Mouse (Mus musculus) MEL (cell line): Measurements from ENCODE around the gene Cnksr1. TPM values are rescaled to one million over a fixed set of nuclear protein-coding genes. Genes with fewer than 3 reads are reported as not detected.

ENCODE experiments used
- DNase-seq: peaks from one replicate; pipeline ENCODE4 v3.0.0; 2011; ENCODE audit warnings: low read depth, low spot score
- H3K27ac ChIP-seq: 2 replicates; pipeline ENCODE4 v1.5.1; 2012; ENCODE audit warnings: low read depth, mild to moderate bottlenecking, control low read depth, low read length, moderate library complexity; ENCODE audit not compliant: control insufficient read depth
- H3K27me3 ChIP-seq, 2 experiments: fragments of 150-350 bp in 1 of 2; sonication (generic) in 1 of 2; 2 replicates each; pipeline ENCODE4 v1.6.1; 2012; ENCODE audit warnings: low read length in 2 of 2, mild to moderate bottlenecking in 2 of 2, improper control_type of control experiment in 1 of 2, moderate library complexity in 1 of 2; ENCODE audit not compliant: insufficient read depth in 2 of 2, control insufficient read depth in 1 of 2
- H3K36me3 ChIP-seq, 2 experiments: 2 replicates each; pipeline ENCODE4 v1.6.1; 2012 to 2014; ENCODE audit warnings: low read length in 2 of 2, improper control_type of control experiment in 1 of 2, inconsistent platforms in 1 of 2, mild to moderate bottlenecking in 1 of 2; ENCODE audit not compliant: insufficient read depth in 2 of 2, control insufficient read depth in 1 of 2
- H3K4me1 ChIP-seq, 2 experiments: fragments of 150-350 bp in 1 of 2; sonication (generic) in 1 of 2; 2 replicates each; pipeline ENCODE4 v1.6.1; 2012; ENCODE audit warnings: low read length in 2 of 2, improper control_type of control experiment in 1 of 2, mild to moderate bottlenecking in 1 of 2; ENCODE audit not compliant: insufficient read depth in 2 of 2, control insufficient read depth in 1 of 2
- H3K4me3 ChIP-seq, 2 experiments: fragments of 150-350 bp in 1 of 2; sonication (generic) in 1 of 2; 2 replicates each; pipeline ENCODE4 v1.5.1; 2012; ENCODE audit warnings: low read depth in 2 of 2, low read length in 2 of 2, mild to moderate bottlenecking in 2 of 2, moderate library complexity in 2 of 2, control low read depth in 1 of 2, improper control_type of control experiment in 1 of 2; ENCODE audit not compliant: control insufficient read depth in 1 of 2, insufficient read depth in 1 of 2
- H3K79me2 ChIP-seq: 2 replicates; pipeline ENCODE4 v1.6.1; 2012; ENCODE audit warnings: mild to moderate bottlenecking, low read length, moderate library complexity; ENCODE audit not compliant: control insufficient read depth, poor library complexity, insufficient read depth
- H3K9ac ChIP-seq: 2 replicates; pipeline ENCODE4 v1.6.1; 2012; ENCODE audit warnings: low read depth, mild to moderate bottlenecking, control low read depth, low read length, moderate library complexity; ENCODE audit not compliant: control insufficient read depth, poor library complexity, severe bottlenecking
- H3K9me3 ChIP-seq: fragments of 150-350 bp; sonication (generic); replicated peaks from 2 replicates; pipeline ENCODE4 v1.6.1; 2012; ENCODE audit warnings: mild to moderate bottlenecking, low read length, improper control_type of control experiment, moderate library complexity; ENCODE audit not compliant: insufficient read depth
- CHD1 ChIP-seq: IDR thresholded peaks from 2 replicates; pipeline ENCODE4 v1.6.1; 2012; ENCODE audit warnings: low read depth, mild to moderate bottlenecking, inconsistent platforms, low read length, improper control_type of control experiment
- CHD2 ChIP-seq: IDR thresholded peaks from 2 replicates; pipeline ENCODE4 v1.6.1; 2011; ENCODE audit warnings: low read length, improper control_type of control experiment
- CTCF ChIP-seq, 3 experiments: IDR thresholded peaks in 2 of 3; conservative IDR thresholded peaks in 1 of 3; 2 replicates each; pipeline ENCODE4 v1.5.1; 2011 to 2012; ENCODE audit warnings: low read length in 3 of 3, low read depth in 2 of 3, mild to moderate bottlenecking in 2 of 3, improper control_type of control experiment in 1 of 3, inconsistent platforms in 1 of 3, mixed read lengths in 1 of 3, moderate library complexity in 1 of 3; ENCODE audit not compliant: control insufficient read depth in 1 of 3, insufficient read depth in 1 of 3, poor library complexity in 1 of 3, severe bottlenecking in 1 of 3
- EP300 ChIP-seq, 2 experiments: IDR thresholded peaks; 2 replicates each; pipeline ENCODE4 v1.6.1; 2011; ENCODE audit warnings: improper control_type of control experiment in 2 of 2, low read length in 2 of 2, low read depth in 1 of 2, mild to moderate bottlenecking in 1 of 2
- GATA1 ChIP-seq: IDR thresholded peaks from 2 replicates; pipeline ENCODE4 v1.6.1; 2011; ENCODE audit warnings: low read depth, low read length, improper control_type of control experiment
- HCFC1 ChIP-seq: IDR thresholded peaks from 2 replicates; pipeline ENCODE4 v1.6.1; 2012; ENCODE audit warnings: low read depth, mild to moderate bottlenecking, inconsistent platforms, low read length, improper control_type of control experiment, moderate library complexity
- JUND ChIP-seq: IDR thresholded peaks from 2 replicates; pipeline ENCODE4 v1.6.1; 2011; ENCODE audit warnings: low read depth, mild to moderate bottlenecking, improper control_type of control experiment, low read length
- KAT2A ChIP-seq: conservative IDR thresholded peaks from 2 replicates; pipeline ENCODE4 v1.6.1; 2012; ENCODE audit warnings: low read depth, low read length, improper control_type of control experiment, inconsistent platforms
- MAFK ChIP-seq: IDR thresholded peaks from 2 replicates; pipeline ENCODE4 v1.6.1; 2011; ENCODE audit warnings: low read depth, mild to moderate bottlenecking, low read length, improper control_type of control experiment, borderline replicate concordance
- MAX ChIP-seq: IDR thresholded peaks from 2 replicates; pipeline ENCODE4 v1.6.1; 2011; ENCODE audit warnings: low read length, improper control_type of control experiment
- MEF2A ChIP-seq: IDR thresholded peaks from 2 replicates; pipeline ENCODE4 v1.6.1; 2014; ENCODE audit warnings: low read depth, mild to moderate bottlenecking, inconsistent platforms, low read length, improper control_type of control experiment; ENCODE audit not compliant: poor library complexity, insufficient replicate concordance, severe bottlenecking; ENCODE audit errors: extremely low read depth
- MYB ChIP-seq: IDR thresholded peaks from 2 replicates; pipeline ENCODE4 v1.6.1; 2011; ENCODE audit warnings: mild to moderate bottlenecking, low read depth, low read length, improper control_type of control experiment
- MYC ChIP-seq: IDR thresholded peaks from 2 replicates; pipeline ENCODE4 v1.6.1; 2011; ENCODE audit warnings: low read depth, mild to moderate bottlenecking, low read length, improper control_type of control experiment, moderate library complexity
- NELFE ChIP-seq: IDR thresholded peaks from 2 replicates; pipeline ENCODE4 v1.6.1; 2011; ENCODE audit warnings: low read depth, low read length, improper control_type of control experiment
- NRF1 ChIP-seq: IDR thresholded peaks from 2 replicates; pipeline ENCODE4 v1.6.1; 2014; ENCODE audit warnings: low read depth, mild to moderate bottlenecking, inconsistent platforms, low read length, improper control_type of control experiment, moderate library complexity; ENCODE audit not compliant: poor library complexity, insufficient read depth, severe bottlenecking
- POLR2A ChIP-seq, 2 experiments: IDR thresholded peaks; 2 replicates each; pipeline ENCODE4 v1.6.1; 2011 to 2012; ENCODE audit warnings: low read length in 2 of 2, mild to moderate bottlenecking in 2 of 2, control low read depth in 1 of 2, improper control_type of control experiment in 1 of 2, low read depth in 1 of 2, moderate library complexity in 1 of 2; ENCODE audit not compliant: control insufficient read depth in 1 of 2, insufficient read depth in 1 of 2, poor library complexity in 1 of 2
- POLR2AphosphoS2 ChIP-seq: IDR thresholded peaks from 2 replicates; pipeline ENCODE4 v1.6.1; 2011; ENCODE audit warnings: low read length, improper control_type of control experiment
- SMC3 ChIP-seq: IDR thresholded peaks from 2 replicates; pipeline ENCODE4 v1.6.1; 2011; ENCODE audit warnings: low read depth, low read length, improper control_type of control experiment
- USF1 ChIP-seq: IDR thresholded peaks from 2 replicates; pipeline ENCODE4 v1.6.1; 2014; ENCODE audit warnings: low read depth, mild to moderate bottlenecking, inconsistent platforms, low read length, improper control_type of control experiment, moderate library complexity
- USF2 ChIP-seq, 2 experiments: IDR thresholded peaks; 2 replicates each; pipeline ENCODE4 v1.6.1; 2011 to 2012; ENCODE audit warnings: improper control_type of control experiment in 2 of 2, low read length in 2 of 2, borderline replicate concordance in 1 of 2, inconsistent platforms in 1 of 2, low read depth in 1 of 2, mild to moderate bottlenecking in 1 of 2; ENCODE audit not compliant: insufficient read depth in 1 of 2
- ZKSCAN1 ChIP-seq: IDR thresholded peaks from 2 replicates; pipeline ENCODE4 v1.6.1; 2012; ENCODE audit warnings: low read depth, mild to moderate bottlenecking, inconsistent platforms, low read length, improper control_type of control experiment, moderate library complexity
- ZNF384 ChIP-seq: IDR thresholded peaks from 2 replicates; pipeline ENCODE4 v1.6.1; 2012; ENCODE audit warnings: low read depth, mild to moderate bottlenecking, inconsistent platforms, low read length, improper control_type of control experiment
- polyA plus RNA-seq, 2 experiments: library from polyadenylated mRNA; stranded (reverse) in 1 of 2; unstranded in 1 of 2; fragments of >175 nt in 1 of 2; fragments of >200 nt in 1 of 2; gene quantifications; 2 replicates each; pipeline versions ENCODE4 v1.2.1 to v1.2.4; 2012; ENCODE audit warnings: low replicate concordance in 2 of 2, low read depth in 1 of 2; ENCODE audit not compliant: insufficient read length in 2 of 2, insufficient read depth in 1 of 2, missing spikeins in 1 of 2
- total RNA-seq: library from RNA; depleted of rRNA; stranded (reverse); fragments of 300-350 nt; gene quantifications from 2 replicates; pipeline ENCODE4 v1.2.3, GENCODE M21; 2012

The Cnksr1 gene
- total and polyA plus RNA-seq, 3 experiments = 0.07 TPM; not detected in 2

- no peaks in the 10 kb centered on the region for H3K4me1 ChIP-seq
- H3K79me2 ChIP-seq = no peaks in the 10 kb centered on the region
- no peak overlapping the region for H3K4me3 ChIP-seq
- no peaks in the 10 kb centered on the region for H3K9me3 ChIP-seq
- no peak overlapping the region for H3K27ac ChIP-seq
- no peaks in the 10 kb centered on the region for H3K36me3 ChIP-seq
- TF ChIP-seq ZNF384 (no peak), SMC3 (no peak), NRF1 (no peak), MYB (no peak), GATA1 (no peak), USF1 (no peak), CTCF (IDR thresholded peaks at IDR 0.05 in 2 of 3, conservative IDR thresholded peaks at IDR 0.05 in 1 of 3; ENCODE audit: control insufficient read depth in 1 of 3, insufficient read depth in 1 of 3, low read depth in 2 of 3, low read length in 3 of 3, poor library complexity in 1 of 3, severe bottlenecking in 1 of 3) (no peak), HCFC1 (no peak), CHD1 (no peak), EP300 (IDR thresholded peaks at IDR 0.05; ENCODE audit: low read depth in 1 of 2, low read length in 2 of 2) (no peak), JUND (no peak), CHD2 (no peak), POLR2A (IDR thresholded peaks at IDR 0.05; ENCODE audit: control insufficient read depth in 1 of 2, insufficient read depth in 1 of 2, low read depth in 1 of 2, low read length in 2 of 2, poor library complexity in 1 of 2) (no peak)
- TF ChIP-seq, all 39 proteins: peak for 0
- Histone ChIP-seq H3K9ac (no peak overlapping the region), H3K27me3 (peaks cover 0 to 7% of the 10 kb centered on the region in 2 experiments; a peak in 2 of 4 replicates)
- no peak for DNase-seq
Observed at GRCm38 (mm10) chr4:134222793-134223600, 15.2 kb downstream of the Cnksr1 start.

GRCm38 (mm10) chr4:134206488-134207053, 31.6 kb downstream of the Cnksr1 start:
- no peak overlapping the region for H3K4me3 ChIP-seq
- TF ChIP-seq JUND (no peak), ZKSCAN1 (no peak), KAT2A (no peak), GATA1 (no peak), USF2 (IDR thresholded peaks at IDR 0.05; ENCODE audit: borderline replicate concordance in 1 of 2, insufficient read depth in 1 of 2, low read depth in 1 of 2, low read length in 2 of 2) (no peak), MAX (no peak), POLR2A (IDR thresholded peaks at IDR 0.05; ENCODE audit: control insufficient read depth in 1 of 2, insufficient read depth in 1 of 2, low read depth in 1 of 2, low read length in 2 of 2, poor library complexity in 1 of 2) (no peak), POLR2AphosphoS2 (no peak), MEF2A (no peak), MYC (no peak), NELFE (no peak), EP300 (IDR thresholded peaks at IDR 0.05; ENCODE audit: low read depth in 1 of 2, low read length in 2 of 2) (no peak), MAFK (no peak), CTCF (IDR thresholded peaks at IDR 0.05 in 2 of 3, conservative IDR thresholded peaks at IDR 0.05 in 1 of 3; ENCODE audit: control insufficient read depth in 1 of 3, insufficient read depth in 1 of 3, low read depth in 2 of 3, low read length in 3 of 3, poor library complexity in 1 of 3, severe bottlenecking in 1 of 3) (no peak), ZNF384 (no peak)
- no peak for DNase-seq
- no peaks in the 10 kb centered on the region for H3K4me1 ChIP-seq
- no peaks in the 10 kb centered on the region for H3K79me2 ChIP-seq
- peaks cover 0 to 2% of the 10 kb centered on the region in 2 experiments; a peak in 2 of 4 replicates for H3K27me3 ChIP-seq
- no peaks in the 10 kb centered on the region for H3K36me3 ChIP-seq
- H3K9ac ChIP-seq = no peak overlapping the region
- no peaks in the 10 kb centered on the region for H3K9me3 ChIP-seq
- no peak overlapping the region for H3K27ac ChIP-seq
